Mouse (Mus musculus) neural tube, embryonic 10.5 days (tissue): ENCODE measurements at regions not wholly inside any gene's neighbourhood (a gene's known extent, or its start where the extent isn't known, plus 50 kb on each side); places are given as distances from the start of the nearest gene placed in this dataset.

Source experiments
- DNase-seq: peaks from one replicate; pipeline ENCODE4 v3.0.0-alpha.2; 2017; ENCODE audit warnings: low spot score; ENCODE audit errors: extremely low spot score

GRCm38 (mm10) chr11:19644116-19644795, 279.9 kb upstream of the Spred2 start:
- DNase-seq, result no peak

DNA sequence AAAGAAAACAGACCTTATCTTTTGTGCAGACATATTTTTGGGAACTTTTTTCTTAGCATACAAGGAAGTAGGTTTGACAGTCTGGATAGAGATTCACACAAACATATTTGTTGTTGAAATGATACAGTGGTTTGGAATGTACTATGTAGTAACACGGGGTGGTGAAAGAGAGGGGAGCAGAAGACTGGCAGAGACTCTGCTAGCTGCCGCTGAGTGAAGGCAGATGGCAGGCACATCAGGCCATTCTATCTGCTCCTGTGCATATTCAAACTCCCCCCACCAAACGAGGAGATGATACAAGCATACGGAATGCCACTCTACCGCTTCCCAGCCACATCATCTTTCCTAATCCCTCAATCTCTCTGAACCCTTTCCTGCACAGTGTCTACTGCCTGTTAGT, 279.1 kb upstream of the Spred2 start:
- DNase-seq, result no peak

DNA sequence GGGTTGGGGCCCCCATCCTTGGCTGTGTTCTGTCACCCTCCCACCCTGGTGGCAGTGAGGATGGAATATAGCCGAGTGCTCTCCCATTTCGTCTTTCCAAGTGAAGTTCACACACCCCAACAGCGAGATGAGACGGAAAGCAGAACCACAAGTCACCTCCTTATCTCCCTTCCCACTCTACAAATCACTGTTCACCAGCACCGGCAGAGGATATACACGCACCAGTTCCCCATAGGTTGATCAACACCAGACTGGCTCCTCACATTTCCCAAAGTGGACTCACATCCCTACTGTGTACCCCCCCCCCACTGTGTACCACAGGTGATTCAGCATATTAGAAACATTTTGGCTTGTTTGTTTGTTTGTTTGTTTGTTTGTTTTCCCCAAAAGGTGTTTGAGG, 272.7 kb upstream of the Spred2 start:
- DNase-seq, result no peak

- no peak for DNase-seq
Measured at GRCm38 (mm10) chr11:19651929-19652328, 272.2 kb upstream of the Spred2 start.

DNA sequence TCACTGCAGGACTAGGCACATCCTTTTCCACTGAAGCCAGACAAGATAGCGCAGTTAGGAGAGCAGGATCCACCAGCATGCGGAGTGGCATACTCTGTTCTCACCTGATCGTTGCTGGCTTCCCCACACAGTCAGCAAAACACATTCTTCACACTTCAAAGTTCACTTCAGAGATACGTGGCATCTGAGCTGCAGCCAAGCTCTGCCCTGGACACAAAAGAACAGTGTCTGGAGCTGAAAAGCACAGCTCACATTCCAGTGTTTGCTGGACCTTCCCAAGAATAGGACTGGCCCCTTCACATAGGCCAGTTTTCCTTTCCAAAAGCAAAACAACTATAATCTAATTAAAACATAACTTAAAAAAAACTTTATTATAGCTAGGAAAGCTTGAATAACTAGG, 264.7 kb upstream of the Spred2 start:
- no peak for DNase-seq

DNA sequence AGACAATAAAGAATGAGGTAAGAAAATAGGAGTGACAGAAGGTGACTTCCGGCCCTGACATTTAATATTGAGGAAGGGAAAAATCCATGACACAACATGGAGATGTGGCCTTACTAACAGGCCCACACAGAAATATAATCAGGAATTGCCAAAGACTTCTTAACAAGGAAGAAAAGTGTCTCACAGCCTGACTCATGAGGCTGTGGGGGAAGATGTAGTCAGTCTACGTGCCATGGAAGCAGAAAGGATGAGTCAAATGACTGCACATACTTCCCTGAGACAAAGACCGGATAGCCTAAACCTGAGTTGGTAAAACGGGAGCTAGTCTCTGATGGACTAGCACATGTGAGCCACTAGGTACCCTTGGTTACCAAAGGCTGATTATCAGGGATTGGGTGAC, 257.4 kb upstream of the Spred2 start:
- DNase-seq, result no peak

- no peak for DNase-seq
Measured at GRCm38 (mm10) chr11:19670853-19671530, 253.2 kb upstream of the Spred2 start.

- DNase-seq, result no peak
Measured at GRCm38 (mm10) chr11:19673012-19673411, 251.2 kb upstream of the Spred2 start.

GRCm38 (mm10) chr11:19676514-19676913, 247.7 kb upstream of the Spred2 start:
- DNase-seq, result no peak

GRCm38 (mm10) chr11:19679041-19679440, 245.1 kb upstream of the Spred2 start:
- DNase-seq, result no peak

GRCm38 (mm10) chr11:19679669-19680068, 244.5 kb upstream of the Spred2 start:
- DNase-seq, result no peak

DNA sequence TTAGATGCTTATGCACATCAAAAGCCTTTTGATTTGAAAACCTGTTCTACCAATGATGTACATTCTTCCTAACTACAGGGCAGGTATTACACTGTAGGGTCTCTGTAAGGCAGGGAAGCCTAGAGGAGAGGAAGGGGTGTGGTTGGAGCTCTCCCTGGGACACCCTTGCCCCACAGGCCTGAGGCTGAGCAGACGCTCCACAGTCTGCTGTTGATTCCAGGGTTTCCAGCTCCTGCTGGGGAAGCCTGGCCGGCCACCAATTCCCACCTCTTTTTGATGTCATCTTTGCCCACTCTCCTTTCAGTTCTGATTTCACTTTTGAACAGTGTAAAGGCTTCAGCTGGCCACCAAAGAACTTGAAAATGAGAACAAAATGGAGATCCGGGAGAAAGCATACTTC, 223.0 kb upstream of the Spred2 start:
- no peak for DNase-seq

DNA sequence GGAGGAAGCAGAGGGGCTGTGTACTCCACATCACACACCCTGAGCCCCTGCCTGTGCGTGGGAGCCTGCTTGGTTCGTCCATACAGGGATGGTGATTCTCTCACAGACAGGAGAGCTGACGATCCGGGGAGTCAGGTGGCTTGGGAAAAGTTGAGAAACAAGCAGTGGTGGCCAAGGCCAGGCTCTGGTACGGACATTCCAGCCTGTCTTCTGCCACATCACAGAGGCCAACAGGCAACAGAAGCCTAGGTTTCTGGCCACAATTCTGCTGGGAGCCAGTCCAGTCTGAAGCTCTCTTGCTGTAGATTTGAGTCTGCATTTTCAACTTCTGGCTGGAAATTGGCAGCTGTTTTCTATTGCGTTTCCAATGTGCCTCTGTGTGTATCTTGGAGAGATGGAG, 215.4 kb upstream of the Spred2 start:
- no peak for DNase-seq

DNA sequence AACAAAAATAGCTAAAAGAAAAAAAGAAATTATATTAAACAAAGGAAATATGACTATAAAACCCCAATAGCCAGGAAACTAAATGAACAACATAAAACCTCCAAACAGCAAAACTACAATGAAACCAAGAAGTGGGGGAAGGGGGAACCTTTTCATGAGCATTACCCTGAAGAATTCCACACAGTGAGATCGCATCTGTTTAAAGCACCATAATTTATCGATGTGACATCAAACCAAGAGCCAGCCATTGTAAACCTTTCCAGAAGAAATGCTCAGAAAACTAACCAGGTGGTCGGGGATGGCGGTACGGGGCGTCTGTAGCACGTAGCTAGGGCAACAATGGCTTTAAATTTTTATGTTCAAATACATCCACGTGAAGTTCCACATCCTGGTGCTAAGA, 214.8 kb upstream of the Spred2 start:
- DNase-seq, result no peak

GRCm38 (mm10) chr11:19713091-19713490, 211.1 kb upstream of the Spred2 start:
- DNase-seq, result no peak

- no peak for DNase-seq
Measured at GRCm38 (mm10) chr11:19713597-19713996, 210.6 kb upstream of the Spred2 start.

DNA sequence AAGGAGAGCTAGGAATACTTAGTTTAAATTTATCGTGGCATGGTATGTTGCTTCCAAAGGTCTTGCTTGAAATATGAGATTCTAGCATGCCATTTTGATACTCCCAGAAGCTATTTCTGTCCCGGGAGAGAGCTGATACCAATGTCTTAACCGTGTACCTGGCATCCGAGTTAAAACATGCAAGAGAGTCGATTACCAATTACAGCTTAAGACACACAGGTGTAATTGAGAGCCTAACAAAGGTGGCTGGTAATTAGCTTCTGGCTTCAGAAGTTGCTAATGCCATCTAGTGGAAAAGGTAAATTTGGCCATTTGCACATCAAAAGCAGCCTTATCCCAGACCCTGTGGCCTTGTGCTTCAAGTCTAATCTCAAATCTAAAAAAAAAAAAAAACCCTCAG, 210.0 kb upstream of the Spred2 start:
- DNase-seq, result no peak

GRCm38 (mm10) chr11:19714888-19715595, 209.1 kb upstream of the Spred2 start:
- DNase-seq, result no peak

DNA sequence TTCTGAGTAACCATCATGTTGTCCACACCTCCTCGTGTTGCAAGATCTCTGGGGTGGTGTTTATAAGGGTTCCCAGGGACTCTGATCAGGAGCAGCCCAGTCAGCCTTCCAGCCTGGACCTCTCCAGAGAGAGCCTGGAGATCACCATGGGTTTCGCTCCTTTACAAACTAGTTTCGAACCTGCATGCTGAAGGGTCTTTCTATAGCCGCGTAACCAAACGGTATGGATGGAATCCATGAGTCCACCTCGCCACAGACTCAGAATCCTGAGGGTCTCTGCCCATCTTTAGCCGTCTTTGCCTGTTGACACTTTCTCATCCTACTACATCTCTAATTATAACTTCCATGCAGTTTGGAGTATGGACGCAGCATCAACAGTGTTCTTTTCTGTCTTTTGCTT, 206.0 kb upstream of the Spred2 start:
- no peak for DNase-seq

DNA sequence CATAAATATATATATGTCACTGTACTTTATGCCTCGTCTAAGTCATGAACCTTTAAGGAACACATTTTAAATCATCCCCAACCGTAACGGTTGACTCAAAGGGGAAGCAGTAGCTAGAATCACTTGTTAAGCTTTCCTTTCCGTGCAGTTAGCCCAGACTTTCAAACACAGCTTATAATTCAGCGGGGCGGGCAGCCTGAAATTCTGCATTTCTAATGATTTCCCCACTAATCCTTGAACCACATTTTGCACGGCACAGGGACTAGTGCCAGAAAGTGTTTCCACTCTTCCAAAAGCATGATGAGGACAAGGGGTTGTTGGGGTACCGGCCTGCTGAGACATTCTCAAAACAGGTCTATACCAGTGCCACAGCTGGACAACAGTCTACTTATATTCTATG, 195.1 kb upstream of the Spred2 start:
- no peak for DNase-seq

GRCm38 (mm10) chr11:19730747-19731146, 193.4 kb upstream of the Spred2 start:
- no peak for DNase-seq

GRCm38 (mm10) chr11:19736076-19736475, 188.1 kb upstream of the Spred2 start:
- no peak for DNase-seq

DNA sequence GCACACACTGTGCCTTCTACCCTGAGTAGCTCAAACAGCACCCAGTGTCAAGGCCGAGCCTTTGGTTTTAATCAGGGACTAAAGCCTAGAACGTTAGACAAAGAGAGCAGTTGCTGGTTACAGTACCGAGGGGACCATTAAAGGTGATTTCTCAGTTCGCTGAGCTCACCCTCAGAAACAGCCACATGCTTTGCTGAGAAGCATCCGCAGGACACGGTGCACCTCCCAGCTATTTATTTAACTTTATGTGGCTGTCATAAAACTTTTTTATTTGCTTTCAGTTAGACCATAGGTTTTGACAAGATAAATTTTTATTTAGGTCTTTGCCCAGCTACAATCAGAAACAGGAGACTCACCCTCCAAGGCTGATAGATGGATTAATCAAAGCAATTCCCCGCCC, 187.2 kb upstream of the Spred2 start:
- no peak for DNase-seq
